Comparison of ENCODE assay signal across 8 mouse cellular contexts in the genomic region with DNA sequence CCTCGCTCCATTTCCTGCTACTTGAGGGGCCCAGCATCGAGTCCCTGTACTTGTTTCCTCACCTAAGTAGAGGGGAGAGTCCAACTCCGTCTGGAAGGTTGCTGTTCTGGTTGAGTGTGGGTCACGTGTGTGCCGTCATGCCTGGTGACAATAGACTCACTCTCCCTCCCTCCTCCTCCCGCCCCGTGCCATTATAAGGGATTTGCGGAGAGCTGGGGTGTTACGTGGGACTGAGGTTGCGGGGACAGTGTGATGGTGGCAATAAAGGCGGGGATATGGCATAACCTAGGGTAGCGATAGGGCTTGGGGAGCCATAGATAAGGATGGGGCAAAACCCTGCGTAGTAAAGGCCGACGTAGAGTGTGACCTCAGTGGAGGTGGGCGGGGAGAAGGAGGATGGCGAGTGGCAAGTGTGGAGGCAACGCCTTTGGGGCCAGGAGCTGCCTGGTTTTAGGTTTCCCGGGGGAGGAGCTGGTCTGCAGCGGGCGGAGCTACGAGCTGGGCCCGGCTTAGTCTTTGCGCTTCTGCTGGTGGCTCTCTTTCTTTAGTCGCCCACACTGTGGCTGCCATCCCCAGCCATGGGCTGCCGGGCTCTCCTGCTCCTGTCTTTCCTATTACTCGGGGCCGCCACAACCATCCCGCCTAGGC. TPM values are rescaled to one million over a fixed set of nuclear protein-coding genes. Genes with fewer than 3 reads are reported as not detected.
DNase-seq lines count a peak whose midpoint lies in the region; ATAC-seq and TF ChIP-seq lines count a peak whose summit lies in the region.

No protein-coding gene starts in this region.

- H3K4me2 ChIP-seq in lung, postnatal 0 days (replicated peaks; ENCODE audit: low read depth, low read length) = peak overlapping the region; percentile 64

- H3K27me3 ChIP-seq in hindbrain, embryonic 10.5 days (ENCODE audit: insufficient read depth, poor library complexity, severe bottlenecking) = no peaks in the 10 kb centered on the region
- H3K27me3 ChIP-seq in lung, postnatal 0 days (replicated peaks; ENCODE audit: insufficient read depth, low read length) = no peaks in the 10 kb centered on the region

- WGBS in hindbrain, embryonic 10.5 days = 0% methylated on average over 29 of the region's 29 CpGs
- WGBS in lung, postnatal 0 days = under 1% methylated on average over 27 of the region's 29 CpGs

- H3K9ac ChIP-seq in lung, postnatal 0 days (replicated peaks; ENCODE audit: low read depth) = peak overlapping the region; percentile 54

- peaks cover 25% of the 10 kb centered on the region for H3K4me1 ChIP-seq in hindbrain, embryonic 10.5 days (replicated peaks)
- peaks cover 5% of the 10 kb centered on the region; the same call in 1 of the 2 replicates for H3K4me1 ChIP-seq in lung, postnatal 0 days (ENCODE audit: insufficient read depth, low read depth, low read length)

- no peaks in the 10 kb centered on the region for H3K36me3 ChIP-seq in hindbrain, embryonic 10.5 days
- no peaks in the 10 kb centered on the region for H3K36me3 ChIP-seq in lung, postnatal 0 days (ENCODE audit: insufficient read depth, low read length)

- peak overlapping the region; percentile 98 for H3K27ac ChIP-seq in hindbrain, embryonic 10.5 days
- H3K27ac ChIP-seq in lung, postnatal 0 days (ENCODE audit: low read length) = peak overlapping the region; percentile 95

- peak; percentile 98 for DNase-seq in MEL-GATA-1-ER (ENCODE audit: extremely low read depth, low read depth)
- DNase-seq in cerebellum, adult 8-10 months = peak; percentile 91
- DNase-seq in forelimb bud, embryonic 11.5 days (ENCODE audit: low read depth, low spot score) = peak; percentile 93
- DNase-seq in hindbrain, embryonic 10.5 days (ENCODE audit: low spot score) = peak; percentile 91
- peak; percentile 94 for DNase-seq in layer of hippocampus, adult 9-11 months
- DNase-seq in lung, postnatal 0 days (ENCODE audit: low spot score) = peak; percentile 95
- DNase-seq in ovary, postnatal 14 days (ENCODE audit: low spot score) = peak; percentile 72
- peak; percentile 92 for DNase-seq in thymus, postnatal 14 days

- ATAC-seq in lung, postnatal 0 days = peak; percentile 86

- no peak for TF ChIP-seq CTCF in lung, postnatal 0 days (IDR thresholded peaks at IDR 0.05)

- H3K9me3 ChIP-seq in hindbrain, embryonic 10.5 days = no peaks in the 10 kb centered on the region
- no peaks in the 10 kb centered on the region for H3K9me3 ChIP-seq in lung, postnatal 0 days (ENCODE audit: low read length)

- peak overlapping the region; percentile 65 for H3K4me3 ChIP-seq in hindbrain, embryonic 10.5 days
- H3K4me3 ChIP-seq in lung, postnatal 0 days (ENCODE audit: low read depth, low read length) = peak overlapping the region; percentile 72

- TF ChIP-seq EP300 in lung, postnatal 0 days (IDR thresholded peaks at IDR 0.05) = no peak

RNA-seq across cellular contexts. Expression of a gene that starts 0.6 kb away (rescaled TPM):
- polyA plus RNA-seq in hindbrain, embryonic 10.5 days (2016; fragmentation: Nextera tagmentation; extraction: Ambion mirVana) = 19.8 and 22.5 TPM in 2 replicates
- polyA plus RNA-seq in lung, postnatal 0 days (2015; fragmentation: Nextera tagmentation; extraction: Ambion mirVana) = 30.0 and 34.9 TPM in 2 replicates

RNA-seq across cellular contexts. Expression of a gene that starts 0.8 kb away (rescaled TPM):
- 17.4 and 23.9 TPM in 2 replicates for polyA plus RNA-seq in hindbrain, embryonic 10.5 days (2016; fragmentation: Nextera tagmentation; extraction: Ambion mirVana)
- polyA plus RNA-seq in lung, postnatal 0 days (2015; fragmentation: Nextera tagmentation; extraction: Ambion mirVana) = 1.1 and 1.5 TPM in 2 replicates

Comparison
In these comparisons a context has a peak if more than half of its experiments do, and no peak if none do; other contexts are left out.
1. Peak in every context shown above with its lines: DNase-seq, ATAC-seq, H3K4me3 ChIP-seq and H3K27ac ChIP-seq.